Mouse (Mus musculus) C2C12 (cell line): ENCODE results near the gene Ptprh.

Source experiments
- CEBPB ChIP-seq: IDR thresholded peaks from one replicate; pipeline ENCODE4 v1.6.1; 2011; ENCODE audit warnings: low read depth, mild to moderate bottlenecking, control low read depth, moderate library complexity
- CTCF ChIP-seq: IDR thresholded peaks from one replicate; pipeline ENCODE4 v1.5.1; 2011; ENCODE audit not compliant: control insufficient read depth, insufficient read depth, insufficient read length
- MYOG ChIP-seq: IDR thresholded peaks from one replicate; pipeline ENCODE4 v1.6.1; 2011; ENCODE audit not compliant: control insufficient read depth, insufficient read length; ENCODE audit errors: extremely low read depth

GRCm38 (mm10) chr7:4619979-4620378 is 16.1 kb upstream of the Ptprh start:
- TF ChIP-seq CTCF, result no peak
- no peak for TF ChIP-seq CEBPB
- TF ChIP-seq MYOG, result no peak
